ENCODE assay signal across 14 mouse cellular contexts in genomic region chr3:147118092-147118491, GRCm38 (mm10).
"Had no signal": no experiment of that assay in that cellular context is flagged by ENCODE, and none has a peak within 500 bp of the region (broad histone marks: within the 10 kb centered on the region; RNA-seq: fewer than 3 reads in every experiment).

No protein-coding gene starts in this region.

- H3K27me3 ChIP-seq: limb, embryonic 13.5 days; liver, embryonic 12.5 days; megakaryocyte, embryonic 14.5 days; midbrain, embryonic 15.5 days; neural tube, embryonic 12.5 days had no signal

- DNase-seq: kidney, adult 2 months; kidney, postnatal 36 days; layer of hippocampus, adult 9-11 months; layer of hippocampus, postnatal 36 days; lung, embryonic 14.5 days; lung, postnatal 10 days; lung, postnatal 4 days; thymus, adult 18-20 months; thymus, postnatal 14 days had no signal

- H3K9me3 ChIP-seq: limb, embryonic 13.5 days; liver, embryonic 12.5 days; midbrain, embryonic 15.5 days; neural tube, embryonic 12.5 days had no signal

- H3K4me1 ChIP-seq: liver, embryonic 12.5 days; megakaryocyte, embryonic 14.5 days; midbrain, embryonic 15.5 days had no signal

- H3K4me3 ChIP-seq: limb, embryonic 13.5 days; liver, embryonic 12.5 days; megakaryocyte, embryonic 14.5 days; midbrain, embryonic 15.5 days; neural tube, embryonic 12.5 days had no signal

- H3K27ac ChIP-seq: limb, embryonic 13.5 days; liver, embryonic 12.5 days; midbrain, embryonic 15.5 days; neural tube, embryonic 12.5 days had no signal

- H3K36me3 ChIP-seq: limb, embryonic 13.5 days; liver, embryonic 12.5 days; midbrain, embryonic 15.5 days; neural tube, embryonic 12.5 days had no signal
